Mouse (Mus musculus) midbrain, embryonic 16.5 days (tissue): ENCODE measurements at regions not wholly inside any gene's neighbourhood (a gene's known extent, or its start where the extent isn't known, plus 50 kb on each side); places are given as distances from the start of the nearest gene placed in this dataset.

Experiments
- ATAC-seq: fragments of 200-750 bp; cut with Nextera tagmentation; 2 replicates; pipeline ENCODE4 v1.8.0; 2017; ENCODE audit warnings: moderate TSS enrichment
- H3K27ac ChIP-seq: fragments of 300-500 bp; sonication (generic); 2 replicates; pipeline ENCODE4 v1.5.1; 2014; ENCODE audit warnings: mild to moderate bottlenecking, low read length, mixed read lengths
- H3K27me3 ChIP-seq: fragments of 300-500 bp; sonication (generic); 2 replicates; pipeline ENCODE4 v1.6.1; 2014; ENCODE audit warnings: low read depth, low read length, mixed read lengths; ENCODE audit not compliant: control insufficient read depth, insufficient read depth
- H3K36me3 ChIP-seq: fragments of 300-500 bp; sonication (generic); 2 replicates; pipeline ENCODE4 v1.6.1; 2014; ENCODE audit warnings: mild to moderate bottlenecking, low read length, moderate library complexity, mixed read lengths; ENCODE audit not compliant: control insufficient read depth, insufficient read depth
- H3K4me1 ChIP-seq: fragments of 300-500 bp; sonication (generic); 2 replicates; pipeline ENCODE4 v1.6.1; 2014; ENCODE audit warnings: mild to moderate bottlenecking, low read length, mixed read lengths; ENCODE audit not compliant: control insufficient read depth, insufficient read depth
- H3K4me2 ChIP-seq: fragments of 300-500 bp; sonication (generic); 2 replicates; pipeline ENCODE4 v1.6.1; 2014; ENCODE audit warnings: mild to moderate bottlenecking, low read length, mixed read lengths
- H3K4me3 ChIP-seq: fragments of 300-500 bp; sonication (generic); 2 replicates; pipeline ENCODE4 v1.5.1; 2014; ENCODE audit warnings: low read depth, mild to moderate bottlenecking, low read length, moderate library complexity, mixed read lengths
- H3K9ac ChIP-seq: fragments of 300-500 bp; sonication (generic); 2 replicates; pipeline ENCODE4 v1.6.1; 2014; ENCODE audit warnings: low read depth, low read length, mixed read lengths
- H3K9me3 ChIP-seq: fragments of 300-500 bp; sonication (generic); replicated peaks from 2 replicates; pipeline ENCODE4 v1.6.1; 2014; ENCODE audit warnings: mild to moderate bottlenecking, low read length, mixed read lengths; ENCODE audit not compliant: control insufficient read depth, poor library complexity, severe bottlenecking
- WGBS: fragments of 180-500 bp; shearing (Covaris S2); extraction: QIAGEN DNeasy Blood & Tissue Kit; methylation state at CpG from one replicate; pipeline ENCODE4 v1.1.7; 2014; 5-methylcytosine and 5-hydroxymethylcytosine counted together

GRCm38 (mm10) chr15:71157680-71158079 lies 2676.7 kb upstream of the Gm6569 start:
- Histone ChIP-seq H3K36me3 (no peaks in the 10 kb centered on the region), H3K27me3 (no peaks in the 10 kb centered on the region), H3K9ac (no peak overlapping the region), H3K4me2 (no peak overlapping the region), H3K4me3 (no peak overlapping the region), H3K27ac (no peak overlapping the region), H3K9me3 (no peaks in the 10 kb centered on the region), H3K4me1 (no peaks in the 10 kb centered on the region)
- ATAC-seq: no peak
- 75% methylated on average over 2 of the region's 2 CpGs for WGBS

- H3K27me3 ChIP-seq: no peaks in the 10 kb centered on the region
- H3K4me1 ChIP-seq: no peaks in the 10 kb centered on the region
- H3K9ac ChIP-seq: no peak overlapping the region
- H3K4me3 ChIP-seq: no peak overlapping the region
- no peaks in the 10 kb centered on the region for H3K9me3 ChIP-seq
- H3K4me2 ChIP-seq: no peak overlapping the region
- H3K27ac ChIP-seq: no peak overlapping the region
- H3K36me3 ChIP-seq: no peaks in the 10 kb centered on the region
- no peak for ATAC-seq
Measured at GRCm38 (mm10) chr15:71162097-71162496, 2672.3 kb upstream of the Gm6569 start.

GRCm38 (mm10) chr15:71195011-71195739 lies 2639.2 kb upstream of the Gm6569 start:
- H3K4me2 ChIP-seq: no peak overlapping the region
- 49% methylated on average over 11 of the region's 11 CpGs for WGBS
- H3K9ac ChIP-seq: no peak overlapping the region
- no peaks in the 10 kb centered on the region for H3K27me3 ChIP-seq
- H3K36me3 ChIP-seq: no peaks in the 10 kb centered on the region
- no peaks in the 10 kb centered on the region for H3K9me3 ChIP-seq
- H3K27ac ChIP-seq: no peak overlapping the region
- no peak overlapping the region for H3K4me3 ChIP-seq
- ATAC-seq: 0 out of 2 replicates have a peak, but pooled peaks have one; percentile 11
- no peaks in the 10 kb centered on the region; the same call in 1 of the 2 replicates for H3K4me1 ChIP-seq

- H3K4me2 ChIP-seq: no peak overlapping the region
- WGBS: 41% methylated on average over 9 of the region's 9 CpGs
- ATAC-seq: peak; percentile 82
Measured at GRCm38 (mm10) chr15:71240647-71241351, 2593.6 kb upstream of the Gm6569 start.

GRCm38 (mm10) chr15:71243539-71243938 lies 2590.8 kb upstream of the Gm6569 start:
- Histone ChIP-seq H3K9me3 (no peaks in the 10 kb centered on the region), H3K4me2 (no peak overlapping the region), H3K27me3 (no peaks in the 10 kb centered on the region), H3K4me3 (no peak overlapping the region), H3K9ac (no peak overlapping the region), H3K4me1 (no peaks in the 10 kb centered on the region), H3K27ac (no peak overlapping the region), H3K36me3 (no peaks in the 10 kb centered on the region)
- ATAC-seq: no peak
- WGBS: 85% methylated on average over 9 of the region's 9 CpGs

More at GRCm38 (mm10) chr15:71240647-71241351, 2593.6 kb upstream of the Gm6569 start:
- Histone ChIP-seq H3K36me3 (no peaks in the 10 kb centered on the region), H3K4me3 (no peak overlapping the region), H3K9ac (no peak overlapping the region), H3K9me3 (no peaks in the 10 kb centered on the region), H3K4me1 (no peaks in the 10 kb centered on the region), H3K27ac (no peak overlapping the region), H3K27me3 (no peaks in the 10 kb centered on the region)

GRCm38 (mm10) chr15:71275876-71276565 lies 2558.3 kb upstream of the Gm6569 start:
- Histone ChIP-seq H3K9me3 (no peaks in the 10 kb centered on the region), H3K4me3 (no peak overlapping the region), H3K4me2 (no peak overlapping the region), H3K27ac (no peak overlapping the region), H3K27me3 (no peaks in the 10 kb centered on the region), H3K4me1 (no peaks in the 10 kb centered on the region), H3K36me3 (no peaks in the 10 kb centered on the region), H3K9ac (no peak overlapping the region)
- WGBS: 64% methylated on average over 2 of the region's 2 CpGs
- peak; percentile 92 for ATAC-seq

- Histone ChIP-seq H3K4me1 (no peaks in the 10 kb centered on the region), H3K27ac (no peak overlapping the region), H3K4me3 (no peak overlapping the region), H3K9me3 (no peaks in the 10 kb centered on the region), H3K36me3 (no peaks in the 10 kb centered on the region), H3K9ac (no peak overlapping the region), H3K4me2 (no peak overlapping the region), H3K27me3 (no peaks in the 10 kb centered on the region)
- ATAC-seq: peak; percentile 72
- 63% methylated on average over 2 of the region's 2 CpGs for WGBS
Measured at GRCm38 (mm10) chr15:71276566-71276912, 2557.8 kb upstream of the Gm6569 start.

- H3K4me1 ChIP-seq: no peaks in the 10 kb centered on the region
- H3K9me3 ChIP-seq: no peaks in the 10 kb centered on the region
- no peak overlapping the region for H3K4me2 ChIP-seq
- no peaks in the 10 kb centered on the region for H3K36me3 ChIP-seq
- H3K4me3 ChIP-seq: no peak overlapping the region
- H3K9ac ChIP-seq: no peak overlapping the region
- no peak overlapping the region for H3K27ac ChIP-seq
- ATAC-seq: no peak
- H3K27me3 ChIP-seq: no peaks in the 10 kb centered on the region
- 77% methylated on average over 2 of the region's 2 CpGs for WGBS
Measured at GRCm38 (mm10) chr15:71277388-71277787, 2557.0 kb upstream of the Gm6569 start.

- ATAC-seq: no peak
- Histone ChIP-seq H3K27me3 (no peaks in the 10 kb centered on the region), H3K4me3 (no peak overlapping the region), H3K9me3 (no peaks in the 10 kb centered on the region), H3K9ac (no peak overlapping the region), H3K36me3 (no peaks in the 10 kb centered on the region), H3K27ac (no peak overlapping the region), H3K4me2 (no peak overlapping the region), H3K4me1 (no peaks in the 10 kb centered on the region)
- WGBS: 88% methylated on average over 3 of the region's 3 CpGs
Measured at GRCm38 (mm10) chr15:71283775-71284174, 2550.6 kb upstream of the Gm6569 start.
